Mouse (Mus musculus): Measurements from ENCODE around the gene Rab5a.

Rab5a gene

GRCm38 (mm10) chr17:53543591-53544324, 64.7 kb downstream of the Rab5a start:
- no peak for DNase-seq (ENCODE audit: low spot score in 2 of 2)

GRCm38 (mm10) chr17:53551306-53552299, 72.6 kb downstream of the Rab5a start:
- DNase-seq (ENCODE audit: low spot score in 2 of 2) = no peak

- no peak for DNase-seq (ENCODE audit: low spot score in 2 of 2)
Observed at GRCm38 (mm10) chr17:53554088-53554487, 75.1 kb downstream of the Rab5a start.

GRCm38 (mm10) chr17:53554813-53555212, 75.8 kb downstream of the Rab5a start:
- peak in 1 of 2 experiments; percentile 27 for DNase-seq (ENCODE audit: low spot score in 2 of 2)

Data from spleen, postnatal 36 days (tissue).